Mouse (Mus musculus) forebrain, embryonic 16.5 days (tissue): ENCODE data around the gene Aqp12. TPM values are rescaled to one million over a fixed set of nuclear protein-coding genes. Genes with fewer than 3 reads are reported as not detected.
"Not testable (repeated sequence)": the region's sequence is repeated elsewhere in the genome, so short reads cannot be mapped to it uniquely, and the experiment has no call there.

ENCODE experiments used
- ATAC-seq: fragments of 200-750 bp; cut with Nextera tagmentation; 2 replicates; pipeline ENCODE4 v1.8.0; 2017; ENCODE audit warnings: mild to moderate bottlenecking, moderate library complexity
- H3K27ac ChIP-seq: fragments of 300-500 bp; sonication (generic); 2 replicates; pipeline ENCODE4 v1.5.1; 2014; ENCODE audit warnings: low read length, control low read depth
- H3K27me3 ChIP-seq: fragments of 300-500 bp; sonication (generic); replicated peaks from 2 replicates; pipeline ENCODE4 v1.6.1; 2014; ENCODE audit warnings: low read length; ENCODE audit not compliant: control insufficient read depth, insufficient read depth
- H3K36me3 ChIP-seq: fragments of 300-500 bp; sonication (generic); 2 replicates; pipeline ENCODE4 v1.6.1; 2014; ENCODE audit not compliant: control insufficient read depth, insufficient read depth
- H3K4me1 ChIP-seq: fragments of 300-500 bp; sonication (generic); replicated peaks from 2 replicates; pipeline ENCODE4 v1.6.1; 2014; ENCODE audit warnings: low read length; ENCODE audit not compliant: control insufficient read depth, insufficient read depth
- H3K4me2 ChIP-seq: fragments of 300-500 bp; sonication (generic); 2 replicates; pipeline ENCODE4 v1.6.1; 2014; ENCODE audit warnings: mild to moderate bottlenecking, low read length, control low read depth
- H3K4me3 ChIP-seq: fragments of 300-500 bp; sonication (generic); replicated peaks from 2 replicates; pipeline ENCODE4 v1.5.1; 2014; ENCODE audit warnings: mild to moderate bottlenecking, low read length, control low read depth
- H3K9ac ChIP-seq: fragments of 300-500 bp; sonication (generic); replicated peaks from 2 replicates; pipeline ENCODE4 v1.6.1; 2014; ENCODE audit warnings: low read depth, low read length, control low read depth
- H3K9me3 ChIP-seq: fragments of 300-500 bp; sonication (generic); 2 replicates; pipeline ENCODE4 v1.6.1; 2016; ENCODE audit warnings: low read length; ENCODE audit not compliant: control insufficient read depth
- WGBS: fragments of 180-500 bp; shearing (Covaris S2); extraction: QIAGEN DNeasy Blood & Tissue Kit; methylation state at CpG from one replicate; pipeline ENCODE4 v1.1.7; 2014; 5-methylcytosine and 5-hydroxymethylcytosine counted together
- polyA plus RNA-seq: library from polyadenylated mRNA; unstranded; fragments of >200 nt; fragmentation: Nextera tagmentation; extraction: Ambion mirVana; gene quantifications from 2 replicates; pipeline ENCODE4 v1.2.1, GENCODE M21; 2015

Aqp12 gene
- polyA plus RNA-seq, result not detected in 2 replicates

DNA sequence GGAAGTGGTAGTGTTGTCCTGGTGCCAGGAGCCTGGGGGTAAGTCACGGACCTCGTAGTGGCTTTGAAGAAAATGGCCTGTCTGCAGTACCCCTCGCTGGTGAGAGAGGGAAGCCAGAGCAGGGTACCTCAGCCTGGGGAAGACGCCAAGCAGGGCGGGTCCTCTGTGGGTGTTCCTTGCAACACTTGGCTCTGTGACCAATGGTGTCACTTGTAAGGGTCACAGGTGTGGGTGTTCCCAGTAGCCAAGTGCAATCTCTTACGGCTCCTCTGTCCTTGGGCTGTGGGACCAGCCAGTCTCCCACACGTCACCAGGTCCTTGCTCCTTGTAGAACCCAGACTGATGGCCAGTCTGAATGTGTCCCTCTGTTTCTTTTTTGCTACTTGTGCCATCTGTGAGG is at the start of gene Aqp12:
Gene Aqp12 (plus strand): TSS at position 274 of the 400 bp plus-strand sequence.
- no peaks in the 10 kb centered on the region for H3K9me3 ChIP-seq
- no peak within 1 kb of the TSS for H3K4me2 ChIP-seq
- H3K27me3 ChIP-seq, result no peaks in the 10 kb centered on the region
- WGBS, result 79% methylated on average over 7 of the region's 7 CpGs
- no peaks in the 10 kb centered on the region for H3K36me3 ChIP-seq
- no peak within 1 kb of the TSS for H3K4me3 ChIP-seq
- no peak for ATAC-seq
- H3K4me1 ChIP-seq, result no peaks in the 10 kb centered on the region
- H3K9ac ChIP-seq, result no peak within 1 kb of the TSS
- H3K27ac ChIP-seq, result no peak within 1 kb of the TSS

DNA sequence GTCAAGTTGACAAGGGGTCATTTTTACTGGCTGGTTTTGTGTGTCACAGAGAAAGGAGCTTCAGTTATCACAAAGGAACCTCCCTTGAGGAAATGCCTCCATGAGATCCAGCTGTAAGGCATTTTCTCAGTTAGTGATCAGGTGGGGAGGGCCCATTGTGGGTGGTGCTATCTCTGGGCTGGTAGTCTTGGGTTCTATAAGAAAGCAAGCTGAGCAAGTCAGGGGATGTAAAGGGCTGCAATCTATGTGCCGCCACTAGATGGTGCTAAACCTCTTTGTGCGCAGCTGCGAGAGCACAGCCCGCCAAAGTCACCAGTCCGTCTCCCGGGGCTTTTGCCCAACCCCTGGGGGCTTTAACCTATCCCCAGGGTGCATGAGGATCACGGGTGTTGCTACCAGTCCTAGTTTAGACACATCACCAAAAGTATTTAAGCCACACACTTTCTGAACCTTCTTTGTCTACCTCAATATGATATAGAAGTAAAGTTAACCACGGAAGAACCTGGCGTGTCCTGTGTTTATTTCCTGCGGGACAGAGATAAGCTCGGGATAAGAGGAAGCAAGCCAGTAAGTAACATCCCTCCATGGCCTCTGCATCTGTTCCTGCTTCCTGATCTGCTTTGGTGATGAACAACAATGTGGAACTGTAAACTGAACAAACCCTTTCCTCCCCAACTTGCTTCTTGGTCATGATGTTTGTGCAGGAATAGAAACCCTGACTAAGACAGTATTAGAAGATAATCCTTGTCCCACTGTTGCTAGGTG is 49.4 kb upstream of the Aqp12 start:
- H3K27me3 ChIP-seq, H3K9me3 ChIP-seq, H3K4me3 ChIP-seq, H3K9ac ChIP-seq, H3K27ac ChIP-seq, H3K4me1 ChIP-seq, H3K36me3 ChIP-seq: not testable (repeated sequence)
- peak overlapping the region; percentile 40 for H3K4me2 ChIP-seq
- WGBS, result 9% methylated on average over 11 of the region's 11 CpGs
- ATAC-seq, result peak; percentile 47; the same call in 1 of the 2 replicates

DNA sequence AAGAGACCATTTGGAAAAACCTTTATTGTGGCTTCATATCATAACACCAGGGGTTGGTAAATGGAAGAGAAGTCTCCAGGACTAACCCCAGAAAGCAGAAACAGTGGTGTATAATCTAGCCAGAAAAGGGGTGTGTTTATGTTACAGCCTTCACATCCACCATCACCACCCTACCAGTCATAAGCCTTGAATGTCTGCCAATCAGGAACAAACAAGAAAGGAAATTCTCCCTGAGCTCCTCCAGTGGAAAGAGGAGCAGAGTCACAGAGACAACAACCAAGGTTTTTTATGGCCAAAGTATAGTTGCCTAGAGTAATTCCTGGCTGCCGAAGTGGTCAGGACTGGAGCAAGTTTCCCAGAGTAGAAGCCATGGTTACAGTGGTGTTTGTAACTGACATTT is 47.1 kb upstream of the Aqp12 start:
- Histone ChIP-seq H3K9ac (no peak overlapping the region), H3K27ac (no peak overlapping the region), H3K36me3 (no peaks in the 10 kb centered on the region), H3K4me3 (no peak overlapping the region), H3K9me3 (no peaks in the 10 kb centered on the region), H3K27me3 (no peaks in the 10 kb centered on the region), H3K4me2 (no peak overlapping the region), H3K4me1 (no peaks in the 10 kb centered on the region)
- WGBS, result 88% methylated on average over 1 of the region's 1 CpGs
- ATAC-seq, result no peak

- H3K27me3 ChIP-seq, H3K9me3 ChIP-seq, ATAC-seq, H3K4me2 ChIP-seq, H3K9ac ChIP-seq, H3K4me1 ChIP-seq, H3K27ac ChIP-seq, H3K4me3 ChIP-seq, H3K36me3 ChIP-seq: not testable (repeated sequence)
- WGBS, result 85% methylated on average over 6 of the region's 6 CpGs
These were observed 35.3 kb upstream of the Aqp12 start for GRCm38 (mm10) chr1:92970791-92971190.

DNA sequence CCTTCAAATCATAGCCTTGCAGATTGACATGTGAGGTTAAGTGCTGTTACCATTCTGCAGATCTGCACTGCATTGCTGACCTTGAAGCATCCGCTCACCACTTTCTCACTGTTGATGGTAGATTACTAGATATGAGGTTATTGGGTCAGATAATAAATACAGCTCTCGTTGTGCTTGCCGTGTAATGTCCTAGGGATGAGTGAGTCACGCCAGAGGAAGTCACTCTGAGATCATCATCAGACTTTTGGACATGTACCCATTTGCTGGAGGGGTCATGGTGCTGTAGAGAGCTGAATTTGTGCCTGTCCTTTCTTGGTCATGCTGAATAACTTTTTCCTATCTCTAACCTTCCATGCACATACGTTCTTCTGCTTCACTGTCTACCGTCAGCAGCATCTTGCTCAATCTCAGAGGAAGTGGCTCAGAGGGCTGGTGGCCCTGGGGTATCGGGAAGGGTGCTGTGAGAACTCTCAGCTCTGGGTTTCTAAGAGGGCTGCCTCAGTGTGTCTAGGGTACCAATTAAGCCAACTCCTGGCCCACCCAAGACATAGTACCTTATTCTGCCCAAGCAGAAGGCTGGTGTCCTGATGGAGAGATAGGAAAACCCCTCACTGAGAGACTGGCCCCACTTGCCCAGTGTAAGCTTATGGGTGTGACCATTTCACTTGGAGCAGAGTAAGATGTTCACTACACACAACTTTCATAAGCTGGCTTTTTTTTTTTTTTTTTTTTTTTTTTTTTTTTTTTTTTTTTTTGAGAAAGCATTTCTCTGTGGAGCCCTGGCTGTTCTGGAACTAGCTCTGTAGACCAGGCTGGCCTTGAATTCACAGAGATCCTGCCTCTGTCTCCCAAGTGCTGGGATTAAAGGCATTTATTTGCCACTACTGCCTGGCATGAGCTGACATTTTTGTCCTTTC is 34.0 kb upstream of the Aqp12 start:
- H3K9ac ChIP-seq, result no peak overlapping the region
- H3K4me2 ChIP-seq, result no peak overlapping the region
- no peak overlapping the region for H3K27ac ChIP-seq
- 91% methylated on average over 7 of the region's 7 CpGs for WGBS
- H3K36me3 ChIP-seq, result no peaks in the 10 kb centered on the region
- no peak for ATAC-seq
- H3K4me3 ChIP-seq, result no peak overlapping the region
- H3K9me3 ChIP-seq, result no peaks in the 10 kb centered on the region
- H3K27me3 ChIP-seq, result no peaks in the 10 kb centered on the region
- H3K4me1 ChIP-seq, result no peaks in the 10 kb centered on the region

GRCm38 (mm10) chr1:92972854-92973253 is 33.3 kb upstream of the Aqp12 start:
- H3K27me3 ChIP-seq, result no peaks in the 10 kb centered on the region
- no peak for ATAC-seq
- no peak overlapping the region for H3K4me2 ChIP-seq
- no peaks in the 10 kb centered on the region for H3K4me1 ChIP-seq
- no peaks in the 10 kb centered on the region for H3K36me3 ChIP-seq
- H3K9ac ChIP-seq, result no peak overlapping the region
- no peak overlapping the region for H3K4me3 ChIP-seq
- no peak overlapping the region for H3K27ac ChIP-seq
- WGBS, result 71% methylated on average over 1 of the region's 1 CpGs
- no peaks in the 10 kb centered on the region for H3K9me3 ChIP-seq

- WGBS, result 73% methylated on average over 6 of the region's 6 CpGs
- Histone ChIP-seq H3K9me3 (no peaks in the 10 kb centered on the region), H3K9ac (no peak overlapping the region), H3K4me3 (no peak overlapping the region), H3K36me3 (no peaks in the 10 kb centered on the region), H3K4me2 (no peak overlapping the region), H3K27ac (no peak overlapping the region), H3K27me3 (no peaks in the 10 kb centered on the region), H3K4me1 (no peaks in the 10 kb centered on the region)
- no peak for ATAC-seq
These were observed 30.0 kb upstream of the Aqp12 start for GRCm38 (mm10) chr1:92976141-92976566.

- H3K9ac ChIP-seq, result no peak overlapping the region
- ATAC-seq, result no peak
- 51% methylated on average over 7 of the region's 7 CpGs for WGBS
These were observed 27.5 kb upstream of the Aqp12 start for GRCm38 (mm10) chr1:92978645-92979044.

GRCm38 (mm10) chr1:92979073-92979602 is 27.0 kb upstream of the Aqp12 start:
- WGBS, result 31% methylated on average over 11 of the region's 11 CpGs
- 0 out of 2 replicates have a peak, but pooled peaks have one; percentile 20 for ATAC-seq
- no peaks in the 10 kb centered on the region for H3K9me3 ChIP-seq
- H3K27ac ChIP-seq, result no peak overlapping the region
- no peaks in the 10 kb centered on the region for H3K27me3 ChIP-seq
- no peak overlapping the region for H3K4me2 ChIP-seq
- H3K4me1 ChIP-seq, result no peaks in the 10 kb centered on the region
- H3K36me3 ChIP-seq, result no peaks in the 10 kb centered on the region
- no peak overlapping the region for H3K4me3 ChIP-seq
- no peak overlapping the region for H3K9ac ChIP-seq

More at GRCm38 (mm10) chr1:92978645-92979044, 27.5 kb upstream of the Aqp12 start:
- no peaks in the 10 kb centered on the region for H3K27me3 ChIP-seq
- H3K27ac ChIP-seq, result no peak overlapping the region
- H3K4me1 ChIP-seq, result no peaks in the 10 kb centered on the region
- no peak overlapping the region for H3K4me2 ChIP-seq
- H3K36me3 ChIP-seq, result no peaks in the 10 kb centered on the region
- H3K4me3 ChIP-seq, result no peak overlapping the region
- H3K9me3 ChIP-seq, result no peaks in the 10 kb centered on the region
